Mouse (Mus musculus): ENCODE results near the gene Acsm1. TPM values are rescaled to one million over a fixed set of nuclear protein-coding genes. Genes with fewer than 3 reads are reported as not detected.

Gene Acsm1
- polyA plus RNA-seq, 1 experiment from 2014 or later: not detected

DNA sequence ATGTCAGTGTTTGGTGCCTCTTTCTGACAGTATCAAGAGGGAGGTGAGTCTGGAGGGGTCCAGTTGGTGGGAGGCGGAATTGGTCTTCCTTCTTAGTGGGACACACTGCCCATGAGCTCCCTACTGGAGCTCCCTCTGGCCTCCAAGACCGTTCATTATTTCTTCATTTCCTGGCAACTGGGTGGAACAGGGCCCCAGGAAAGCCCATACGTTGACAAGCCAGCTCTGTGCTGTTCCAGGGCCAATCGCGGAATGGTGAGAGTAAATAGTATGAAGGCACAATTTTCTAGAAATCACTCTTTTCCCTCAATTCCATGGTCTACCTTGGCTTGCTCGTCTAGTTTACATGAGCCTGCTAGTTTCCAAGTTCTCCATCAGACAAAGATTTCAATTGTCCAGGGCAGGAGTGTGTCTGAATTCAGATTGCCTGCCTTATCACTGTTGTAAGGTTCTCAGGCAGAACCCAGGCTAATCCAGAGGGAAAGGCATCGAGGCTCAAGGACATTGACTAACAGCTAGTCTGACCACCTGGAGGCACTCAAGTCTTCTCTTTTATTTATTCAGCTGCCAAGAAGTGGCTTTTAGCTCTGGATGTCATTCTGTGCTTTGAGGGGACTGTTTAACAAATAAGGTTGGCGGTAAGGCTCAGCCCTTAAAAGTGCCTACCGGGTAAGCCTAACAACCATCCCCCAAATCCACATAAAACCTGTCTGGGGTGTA lies 1.1 kb downstream of the Acsm1 start:
- WGBS: 81% methylated on average over 9 of the region's 9 CpGs
- no peaks in the 10 kb centered on the region for H3K4me1 ChIP-seq (replicated peaks)
- no peak for DNase-seq (ENCODE audit: low spot score)
- H3K36me3 ChIP-seq: no peaks in the 10 kb centered on the region
- no peak overlapping the region for H3K4me3 ChIP-seq
- H3K27me3 ChIP-seq (ENCODE audit: insufficient read depth, poor library complexity, severe bottlenecking): no peaks in the 10 kb centered on the region
- no peak overlapping the region for H3K27ac ChIP-seq
- H3K9me3 ChIP-seq: no peaks in the 10 kb centered on the region

DNA sequence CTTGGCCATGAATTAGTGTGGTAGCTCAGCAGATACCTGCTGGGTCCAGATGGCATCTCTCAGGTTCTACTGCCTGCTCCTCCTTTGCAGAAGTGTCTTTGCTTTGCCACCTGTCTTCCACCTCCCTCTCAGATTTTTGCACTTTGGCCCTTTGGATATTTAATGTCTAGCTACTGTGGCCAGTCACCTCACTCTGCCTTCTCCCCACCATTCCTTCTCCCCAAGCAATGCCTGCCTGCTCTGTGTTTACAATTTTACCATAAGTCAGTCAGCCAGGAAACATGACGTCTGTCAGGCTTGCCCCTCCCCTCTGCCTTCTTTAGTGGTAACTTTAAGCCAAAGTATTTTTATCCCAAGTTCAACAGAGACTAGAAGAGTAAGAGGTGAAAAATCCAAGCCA lies 9.7 kb downstream of the Acsm1 start:
- 65% methylated on average over 1 of the region's 1 CpGs for WGBS
- Histone ChIP-seq H3K4me1 (replicated peaks) (no peaks in the 10 kb centered on the region), H3K27ac (no peak overlapping the region), H3K27me3 (ENCODE audit: insufficient read depth, poor library complexity, severe bottlenecking) (no peaks in the 10 kb centered on the region), H3K9me3 (no peaks in the 10 kb centered on the region), H3K36me3 (no peaks in the 10 kb centered on the region), H3K4me3 (no peak overlapping the region)
- no peak for DNase-seq (ENCODE audit: low spot score)

DNA sequence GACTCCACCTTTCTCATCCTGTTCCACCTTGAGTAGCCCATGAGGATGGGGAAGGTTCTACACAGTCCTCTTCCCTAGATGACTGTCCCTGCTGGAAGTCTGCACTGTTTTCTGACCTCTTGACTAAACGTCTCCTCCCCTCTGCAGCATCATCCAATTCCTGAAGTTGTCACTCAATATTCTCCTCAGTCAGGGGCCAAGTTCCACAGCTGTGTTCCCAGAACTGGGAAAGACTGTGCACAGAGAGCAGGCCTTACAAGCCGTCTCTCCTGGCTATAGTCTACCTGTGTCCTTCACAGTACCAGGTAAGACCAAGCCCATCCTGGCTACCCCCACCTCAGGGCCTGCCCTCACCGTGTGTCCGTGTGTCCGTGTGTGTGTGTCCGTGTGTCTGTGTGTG lies 10.8 kb downstream of the Acsm1 start:
- H3K27me3 ChIP-seq (ENCODE audit: insufficient read depth, poor library complexity, severe bottlenecking): no peaks in the 10 kb centered on the region
- H3K27ac ChIP-seq: no peak overlapping the region
- H3K4me3 ChIP-seq: no peak overlapping the region
- DNase-seq (ENCODE audit: low spot score): no peak
- WGBS: 87% methylated on average over 6 of the region's 6 CpGs
- no peaks in the 10 kb centered on the region for H3K9me3 ChIP-seq
- H3K4me1 ChIP-seq (replicated peaks): no peaks in the 10 kb centered on the region
- H3K36me3 ChIP-seq: no peaks in the 10 kb centered on the region

DNA sequence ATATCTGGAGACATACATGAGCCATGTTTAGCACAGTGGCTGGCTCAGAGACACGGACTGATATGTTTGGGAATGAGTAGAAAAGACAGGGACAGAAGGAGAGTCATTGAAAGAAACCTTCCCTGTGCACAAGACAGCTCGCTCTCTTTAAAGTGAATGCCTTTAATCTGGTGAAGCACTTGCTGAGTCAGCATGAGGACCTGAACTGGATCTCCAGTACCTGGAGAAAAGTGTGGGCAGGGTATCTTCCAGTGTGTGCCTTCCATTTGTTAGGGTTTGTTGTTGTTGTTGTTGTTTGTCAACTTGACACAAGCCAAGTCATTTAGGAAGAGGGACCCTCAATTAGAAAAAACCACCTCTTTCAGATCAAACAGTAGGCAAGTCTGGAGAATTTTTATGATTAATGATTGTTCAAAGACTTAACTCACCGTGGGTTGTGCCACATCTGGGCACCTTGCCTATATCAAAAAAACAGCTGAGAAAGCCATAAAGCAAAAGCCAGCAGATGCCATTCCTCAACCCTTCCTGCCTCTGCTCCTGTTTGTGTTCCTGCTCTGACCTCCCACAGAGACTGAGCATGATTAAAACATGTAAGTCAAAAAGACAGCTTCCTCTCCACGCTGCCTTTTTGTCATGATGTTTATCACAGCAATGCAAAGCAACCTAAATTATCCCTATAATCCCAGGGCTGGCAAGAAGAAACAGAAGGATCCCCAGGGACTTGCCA lies 11.5 kb downstream of the Acsm1 start:
- 67% methylated on average over 4 of the region's 4 CpGs for WGBS
- Histone ChIP-seq H3K27ac (no peak overlapping the region), H3K4me1 (replicated peaks) (no peaks in the 10 kb centered on the region)

DNA sequence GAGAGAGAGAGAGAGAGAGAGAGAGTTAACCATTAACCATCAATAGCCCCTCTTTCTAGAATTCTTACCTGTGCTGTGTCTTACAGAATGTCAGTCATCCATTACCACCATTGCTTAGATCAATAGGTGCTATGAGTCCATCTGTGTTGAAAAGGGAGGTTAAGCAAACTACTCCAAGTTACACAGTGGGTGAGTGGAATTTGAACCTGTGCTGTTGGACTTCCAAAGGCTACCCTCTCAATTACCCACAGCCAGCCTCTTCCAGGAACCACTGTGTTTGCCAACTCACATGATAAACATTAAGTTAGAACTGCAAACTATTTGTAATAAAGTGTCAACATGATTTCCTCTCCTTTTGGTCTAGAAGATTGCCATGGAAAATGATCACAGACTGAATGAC lies 13.3 kb downstream of the Acsm1 start:
- H3K9me3 ChIP-seq: no peaks in the 10 kb centered on the region
- H3K27me3 ChIP-seq (ENCODE audit: insufficient read depth, poor library complexity, severe bottlenecking): no peaks in the 10 kb centered on the region
- H3K27ac ChIP-seq: no peak overlapping the region
- no peak overlapping the region for H3K4me3 ChIP-seq
- no peak for DNase-seq (ENCODE audit: low spot score)
- H3K36me3 ChIP-seq: no peaks in the 10 kb centered on the region
- H3K4me1 ChIP-seq (replicated peaks): no peaks in the 10 kb centered on the region

More for the DNA sequence above, 11.5 kb downstream of the Acsm1 start:
- no peaks in the 10 kb centered on the region for H3K36me3 ChIP-seq
- no peaks in the 10 kb centered on the region for H3K27me3 ChIP-seq (ENCODE audit: insufficient read depth, poor library complexity, severe bottlenecking)
- no peak for DNase-seq (ENCODE audit: low spot score)
- H3K9me3 ChIP-seq: no peaks in the 10 kb centered on the region
- no peak overlapping the region for H3K4me3 ChIP-seq

DNA sequence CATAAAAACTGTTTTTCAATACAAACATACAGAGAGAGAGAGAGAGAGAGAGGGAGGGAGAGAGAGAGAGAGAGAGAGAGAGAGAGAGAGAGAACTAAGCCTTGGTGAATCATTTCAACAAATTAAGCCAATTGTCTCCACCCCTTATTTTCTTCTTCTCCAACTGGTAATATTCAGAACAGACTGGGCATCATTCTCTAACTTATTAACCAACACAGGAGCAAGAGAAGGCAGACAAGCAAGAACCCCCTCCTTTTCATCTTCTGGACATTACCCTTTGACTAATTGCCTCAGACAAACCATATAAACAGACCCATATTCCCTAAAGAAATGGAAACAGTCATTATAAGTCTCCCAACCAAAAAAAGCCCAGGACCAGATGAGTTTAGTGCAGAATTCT lies 31.9 kb downstream of the Acsm1 start:
- H3K27me3 ChIP-seq (ENCODE audit: insufficient read depth, poor library complexity, severe bottlenecking): no peaks in the 10 kb centered on the region
- H3K4me3 ChIP-seq: no peak overlapping the region
- no peak overlapping the region for H3K27ac ChIP-seq
- H3K9me3 ChIP-seq: no peaks in the 10 kb centered on the region
- H3K4me1 ChIP-seq (replicated peaks): no peaks in the 10 kb centered on the region
- no peak for DNase-seq (ENCODE audit: low spot score)
- no peaks in the 10 kb centered on the region for H3K36me3 ChIP-seq

DNA sequence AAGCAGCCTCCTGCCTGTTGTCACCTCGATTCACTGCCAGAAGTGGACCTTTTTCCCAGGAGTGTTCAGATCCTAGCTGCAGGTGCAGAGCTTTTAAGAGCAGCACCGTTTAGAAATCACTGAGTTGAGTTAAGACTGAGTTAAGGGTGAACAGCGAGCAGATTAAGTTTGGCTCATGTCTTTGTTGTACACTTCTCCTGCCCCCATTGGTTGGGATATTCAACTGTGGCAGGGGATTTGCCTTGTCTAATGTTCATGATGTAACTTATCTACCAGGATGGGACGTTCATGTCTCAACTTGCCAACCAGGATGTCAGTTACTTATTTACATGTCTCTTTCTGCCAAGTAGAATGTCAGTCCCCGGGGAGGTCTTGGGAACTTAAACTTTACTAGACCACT lies 35.5 kb downstream of the Acsm1 start:
- H3K27me3 ChIP-seq (ENCODE audit: insufficient read depth, poor library complexity, severe bottlenecking): no peaks in the 10 kb centered on the region
- H3K27ac ChIP-seq: no peak overlapping the region
- 83% methylated on average over 5 of the region's 5 CpGs for WGBS
- no peak overlapping the region for H3K4me3 ChIP-seq
- no peaks in the 10 kb centered on the region for H3K36me3 ChIP-seq
- H3K9me3 ChIP-seq: no peaks in the 10 kb centered on the region
- no peaks in the 10 kb centered on the region for H3K4me1 ChIP-seq (replicated peaks)
- no peak for DNase-seq (ENCODE audit: low spot score)

DNA sequence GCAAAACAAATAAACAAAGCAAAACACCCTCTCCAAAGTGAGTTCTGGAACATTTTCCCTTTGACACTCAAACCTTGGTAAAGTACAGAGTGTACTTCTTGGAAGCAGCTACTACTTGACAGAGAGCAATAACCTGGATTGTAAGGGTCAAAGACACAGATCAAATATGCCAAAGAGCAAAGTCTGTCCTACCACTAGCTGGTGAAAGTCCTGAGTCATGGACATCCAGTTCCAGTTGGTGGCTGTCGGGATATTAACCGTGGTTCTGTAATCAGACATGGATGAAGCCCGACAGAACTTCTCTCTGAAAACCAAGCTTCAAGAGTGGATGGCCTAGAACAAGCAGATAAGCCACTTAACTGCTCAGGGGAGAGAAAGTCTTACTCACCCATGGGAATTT lies 61.1 kb downstream of the Acsm1 start:
- no peaks in the 10 kb centered on the region for H3K27me3 ChIP-seq (ENCODE audit: insufficient read depth, poor library complexity, severe bottlenecking)
- no peaks in the 10 kb centered on the region for H3K9me3 ChIP-seq
- WGBS: 93% methylated on average over 3 of the region's 3 CpGs
- no peak overlapping the region for H3K27ac ChIP-seq
- DNase-seq (ENCODE audit: low spot score): no peak
- H3K4me3 ChIP-seq: no peak overlapping the region
- no peaks in the 10 kb centered on the region for H3K4me1 ChIP-seq (replicated peaks)
- H3K36me3 ChIP-seq: no peaks in the 10 kb centered on the region

DNA sequence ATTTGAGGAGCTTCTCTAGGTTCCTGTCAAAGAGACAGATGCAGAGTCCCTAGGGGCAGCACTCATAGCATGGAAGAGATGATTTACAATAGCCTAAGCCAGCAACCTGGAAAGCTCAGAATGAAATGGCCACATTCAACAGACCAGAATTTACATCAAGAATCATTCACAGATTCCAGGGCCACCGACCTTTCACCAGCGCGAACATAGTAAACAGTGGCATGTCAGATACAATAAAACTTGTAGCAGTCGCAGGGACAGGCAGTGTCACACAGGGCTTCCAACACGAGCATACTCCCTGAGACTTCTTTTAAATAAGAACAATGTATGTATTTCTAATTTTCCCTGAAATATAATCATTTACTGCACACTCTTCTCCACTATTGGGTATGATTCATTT lies 63.6 kb downstream of the Acsm1 start:
- 83% methylated on average over 5 of the region's 5 CpGs for WGBS
- H3K4me1 ChIP-seq (replicated peaks): no peaks in the 10 kb centered on the region
- H3K36me3 ChIP-seq: no peaks in the 10 kb centered on the region
- H3K27ac ChIP-seq: no peak overlapping the region
- no peaks in the 10 kb centered on the region for H3K9me3 ChIP-seq
- H3K27me3 ChIP-seq (ENCODE audit: insufficient read depth, poor library complexity, severe bottlenecking): no peaks in the 10 kb centered on the region
- DNase-seq (ENCODE audit: low spot score): no peak
- H3K4me3 ChIP-seq: no peak overlapping the region

DNA sequence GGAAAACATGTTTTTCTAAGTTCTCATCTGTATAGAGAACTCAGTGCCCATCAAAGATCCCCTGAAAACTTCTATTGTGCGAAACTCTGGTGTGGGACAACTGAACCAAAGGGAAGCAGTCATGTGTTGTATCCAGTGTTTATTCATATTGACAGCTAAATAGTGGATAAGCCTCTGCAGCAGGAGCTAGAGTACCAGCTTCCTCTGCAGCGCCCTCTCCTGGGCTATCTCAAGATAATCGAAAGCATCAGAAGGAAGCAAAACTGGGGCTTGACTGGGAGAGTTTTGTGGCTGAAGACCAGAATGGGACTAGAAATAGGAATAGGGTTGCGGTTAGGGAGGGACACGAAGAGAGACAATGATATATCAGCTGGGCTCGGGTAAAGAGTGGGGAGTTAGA lies 64.1 kb downstream of the Acsm1 start:
- 50% methylated on average over 6 of the region's 6 CpGs for WGBS
- peak; percentile 6 for DNase-seq (ENCODE audit: low spot score)
- no peaks in the 10 kb centered on the region for H3K27me3 ChIP-seq (ENCODE audit: insufficient read depth, poor library complexity, severe bottlenecking)
- H3K36me3 ChIP-seq: no peaks in the 10 kb centered on the region
- no peak overlapping the region for H3K4me3 ChIP-seq
- no peaks in the 10 kb centered on the region for H3K4me1 ChIP-seq (replicated peaks)
- no peaks in the 10 kb centered on the region for H3K9me3 ChIP-seq
- no peak overlapping the region for H3K27ac ChIP-seq

DNA sequence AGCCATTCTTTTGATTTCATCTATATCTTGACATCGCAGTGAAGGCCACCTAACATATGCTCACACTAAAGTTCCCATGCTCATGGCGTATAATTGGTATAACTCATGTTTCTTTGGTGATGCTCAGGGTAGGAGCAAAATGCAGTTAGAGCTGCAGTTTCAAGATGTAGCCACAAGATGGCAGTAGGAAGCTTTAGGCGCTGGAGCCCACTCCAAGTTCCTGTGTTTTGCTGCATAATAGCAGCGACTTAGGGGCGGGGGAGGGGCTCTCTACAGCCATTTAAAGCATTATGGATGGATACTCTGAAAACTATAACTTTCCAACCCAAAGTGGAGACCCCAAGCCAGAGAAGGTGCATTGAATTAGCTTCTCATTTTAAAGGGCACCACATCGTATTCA lies 66.6 kb downstream of the Acsm1 start:
- no peak overlapping the region for H3K27ac ChIP-seq
- no peaks in the 10 kb centered on the region for H3K9me3 ChIP-seq
- no peaks in the 10 kb centered on the region for H3K36me3 ChIP-seq
- no peak overlapping the region for H3K4me3 ChIP-seq
- H3K4me1 ChIP-seq (replicated peaks): no peaks in the 10 kb centered on the region
- peak; percentile 52 for DNase-seq (ENCODE audit: low spot score)
- no peaks in the 10 kb centered on the region for H3K27me3 ChIP-seq (ENCODE audit: insufficient read depth, poor library complexity, severe bottlenecking)
- 19% methylated on average over 6 of the region's 6 CpGs for WGBS

DNA sequence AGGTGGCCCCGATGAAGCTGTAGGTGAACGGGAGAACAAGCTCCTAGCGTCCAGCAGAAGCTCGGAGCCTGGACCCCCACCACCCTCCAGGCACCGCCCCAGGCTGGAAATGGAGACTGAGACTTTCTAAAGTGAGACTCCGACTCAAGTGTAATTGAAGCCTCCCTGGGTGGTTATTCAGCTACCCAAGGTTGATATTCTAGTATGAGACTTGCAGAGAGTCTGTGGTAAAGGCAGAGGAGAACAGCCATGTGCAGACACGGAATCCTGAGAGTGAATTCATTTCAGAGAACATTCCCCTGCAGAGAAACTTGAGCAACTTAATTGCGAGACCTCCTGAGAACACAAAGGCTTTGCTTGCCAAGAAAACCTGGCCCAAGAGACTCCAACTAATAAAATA lies 73.3 kb downstream of the Acsm1 start:
- H3K27ac ChIP-seq: no peak overlapping the region
- no peaks in the 10 kb centered on the region for H3K36me3 ChIP-seq
- no peaks in the 10 kb centered on the region for H3K4me1 ChIP-seq (replicated peaks)
- H3K9me3 ChIP-seq: no peaks in the 10 kb centered on the region
- DNase-seq (ENCODE audit: low spot score): no peak
- WGBS: 77% methylated on average over 8 of the region's 8 CpGs
- H3K27me3 ChIP-seq (ENCODE audit: insufficient read depth, poor library complexity, severe bottlenecking): no peaks in the 10 kb centered on the region
- no peak overlapping the region for H3K4me3 ChIP-seq

DNA sequence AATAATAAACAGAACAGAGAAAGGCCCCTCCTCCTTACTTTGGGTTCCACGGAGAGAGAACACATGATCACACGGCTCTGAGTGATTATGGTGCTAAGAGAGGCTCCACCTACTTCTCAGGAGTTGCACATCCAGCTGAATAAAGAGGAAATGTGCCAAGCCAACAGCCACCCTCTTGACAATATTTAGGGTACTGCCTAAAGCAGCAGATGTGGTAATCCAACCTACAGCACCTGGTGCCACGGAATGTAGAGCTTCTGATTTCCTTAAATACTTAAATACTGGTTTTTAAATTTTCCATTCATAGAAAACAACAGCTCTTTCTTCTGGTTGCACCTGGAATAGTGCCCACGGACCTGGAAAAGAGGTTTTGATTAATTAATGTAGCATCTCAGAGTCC lies 75.9 kb downstream of the Acsm1 start:
- Histone ChIP-seq H3K27ac (no peak overlapping the region), H3K9me3 (no peaks in the 10 kb centered on the region), H3K4me1 (replicated peaks) (no peaks in the 10 kb centered on the region), H3K27me3 (ENCODE audit: insufficient read depth, poor library complexity, severe bottlenecking) (no peaks in the 10 kb centered on the region), H3K4me3 (no peak overlapping the region), H3K36me3 (no peaks in the 10 kb centered on the region)
- DNase-seq (ENCODE audit: low spot score): no peak
- 81% methylated on average over 4 of the region's 4 CpGs for WGBS

Measured in hindbrain, embryonic 10.5 days (tissue).